ENCODE assay signal across 15 mouse cellular contexts in the genomic region with DNA sequence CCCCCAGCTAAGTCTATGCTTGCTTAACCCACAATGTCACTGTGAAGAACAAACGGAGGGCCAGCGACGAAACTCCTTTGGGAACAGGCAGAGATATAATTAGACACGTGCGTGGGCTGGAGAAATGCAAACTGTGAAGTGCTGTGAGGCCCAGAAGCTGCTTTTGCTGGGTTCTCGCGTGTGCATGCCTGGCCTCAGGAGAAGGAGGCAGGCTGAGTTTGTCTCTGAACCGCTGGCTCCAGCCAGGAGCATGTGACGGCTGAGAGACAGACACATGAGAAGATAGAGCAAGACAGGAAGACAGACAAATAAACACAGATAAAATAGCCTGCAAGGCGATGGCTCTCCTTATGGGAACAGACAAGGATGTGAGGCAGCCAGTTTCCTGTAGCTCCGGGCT. TPM values are rescaled to one million over a fixed set of nuclear protein-coding genes. Genes with fewer than 3 reads are reported as not detected.
DNase-seq lines count a peak whose midpoint lies in the region; ATAC-seq lines count a peak whose summit lies in the region.
"Had no signal": no experiment of that assay in that cellular context is flagged by ENCODE, and none has a peak within 500 bp of the region (broad histone marks: within the 10 kb centered on the region; RNA-seq: fewer than 3 reads in every experiment).

No protein-coding gene starts in this region.

- no peak overlapping the region for H3K4me2 ChIP-seq in heart, embryonic 16.5 days (ENCODE audit: low read depth, low read length)
- H3K4me2 ChIP-seq: heart, embryonic 12.5 days; kidney, embryonic 15.5 days; limb, embryonic 13.5 days had no signal

- no peaks in the 10 kb centered on the region for H3K9me3 ChIP-seq in heart, embryonic 16.5 days (replicated peaks; ENCODE audit: control insufficient read depth, low read length)
- H3K9me3 ChIP-seq: heart, embryonic 12.5 days; kidney, embryonic 15.5 days; limb, embryonic 13.5 days had no signal

- intact Hi-C loops in heart, postnatal 25 days (cut with DNase I) = no loop called here
- intact Hi-C loops in left cerebral cortex, postnatal 10 days (cut with DNase I) = no loop called here

- no peak for DNase-seq in heart, postnatal 25 days (ENCODE audit: low spot score)
- peak; percentile 15 for DNase-seq in lung, postnatal 10 days
- no peak for DNase-seq in lung, postnatal 36 days
- DNase-seq in left cerebral cortex, postnatal 10 days (ENCODE audit: extremely low spot score in 1 of 2, low spot score in 2 of 2) = peak; percentile 57 to 75
- peak; percentile 37 for DNase-seq in right cerebral cortex, postnatal 4 days
- no peak for DNase-seq in urinary bladder, adult 18-20 months (ENCODE audit: low spot score in 2 of 2)
- no peak for DNase-seq in adrenal gland, postnatal 4 days (ENCODE audit: low spot score in 2 of 2)
- DNase-seq: adrenal gland, postnatal 10 days; cerebellum, adult 11 months; gastrocnemius, postnatal 14 days; thymus, adult 2 months had no signal

- no peak overlapping the region for H3K27ac ChIP-seq in heart, embryonic 16.5 days (ENCODE audit: low read length)
- H3K27ac ChIP-seq: kidney, embryonic 15.5 days; limb, embryonic 13.5 days had no signal

- H3K4me3 ChIP-seq in heart, embryonic 16.5 days (ENCODE audit: low read length) = no peak overlapping the region
- H3K4me3 ChIP-seq: heart, embryonic 12.5 days; kidney, embryonic 15.5 days; limb, embryonic 13.5 days had no signal

- no peaks in the 10 kb centered on the region for H3K4me1 ChIP-seq in heart, embryonic 16.5 days (ENCODE audit: control insufficient read depth, insufficient read depth, low read length)
- H3K4me1 ChIP-seq: limb, embryonic 13.5 days had no signal

- 10% methylated on average over 11 of the region's 11 CpGs for WGBS in heart, embryonic 16.5 days

- peak; percentile 37; the same call in 1 of the 2 replicates for ATAC-seq in heart, embryonic 16.5 days (replicated peaks; ENCODE audit: extremely low read depth, insufficient read depth, low FRiP score)

- H3K36me3 ChIP-seq in heart, embryonic 16.5 days (ENCODE audit: control insufficient read depth, insufficient read depth) = no peaks in the 10 kb centered on the region
- H3K36me3 ChIP-seq: heart, embryonic 12.5 days; kidney, embryonic 15.5 days; limb, embryonic 13.5 days had no signal

- no peak overlapping the region for H3K9ac ChIP-seq in heart, embryonic 16.5 days (ENCODE audit: low read length)
- H3K9ac ChIP-seq: heart, embryonic 12.5 days; kidney, embryonic 15.5 days; limb, embryonic 13.5 days had no signal

- peaks cover 17% of the 10 kb centered on the region for H3K27me3 ChIP-seq in heart, embryonic 16.5 days (ENCODE audit: control insufficient read depth, insufficient read depth, low read length)

RNA-seq across cellular contexts. Expression of gene Unc5a, which starts 11.3 kb away (rescaled TPM):
- 1.5 and 1.7 TPM in 2 replicates for polyA plus RNA-seq in heart, embryonic 16.5 days (2015; fragmentation: Nextera tagmentation; extraction: Ambion mirVana)
- 1 to 10 TPM in 1 of 2 experiments, under 1 TPM in 1; 0.73 to 1.1 TPM for total RNA-seq in heart, postnatal 25 days (2021)
- 10 to 100 TPM; 56.2 to 60.2 TPM for total RNA-seq in left cerebral cortex, postnatal 10 days (2021)
- 10 to 100 TPM; 12.0 to 13.8 TPM for total RNA-seq in adrenal gland, postnatal 4 days (2021)

Comparison
In these comparisons a context has a peak if more than half of its experiments do, and no peak if none do; other contexts are left out.
1. DNase-seq: peak in lung, postnatal 10 days (single experiment), left cerebral cortex, postnatal 10 days (2 of 2) and right cerebral cortex, postnatal 4 days (single experiment); none in heart, postnatal 25 days (single experiment), lung, postnatal 36 days (single experiment), urinary bladder, adult 18-20 months (0 of 2) and adrenal gland, postnatal 4 days (0 of 2).
2. RNA of gene Unc5a, which starts 11.3 kb away (total RNA-seq): 56.2 to 60.2 TPM in left cerebral cortex, postnatal 10 days and 12.0 to 13.8 TPM in adrenal gland, postnatal 4 days; 0.73 to 1.1 TPM in heart, postnatal 25 days; every median in the first group is over 4 times any median in the second.